Mouse (Mus musculus): ENCODE results near the gene Rimkla. TPM values are rescaled to one million over a fixed set of nuclear protein-coding genes. Genes with fewer than 3 reads are reported as not detected.
A peak's percentile ranks its signal among the peaks of the same experiment; 100 is the strongest.

The Rimkla gene
- polyA plus RNA-seq, 1 experiment from 2014 or later = 8.5 TPM

- 71% methylated on average over 3 of the region's 3 CpGs for WGBS
- ATAC-seq (ENCODE audit: low FRiP score) = no peak
- no peak overlapping the region for H3K4me2 ChIP-seq
Observed at GRCm38 (mm10) chr4:119512731-119513141, 20.3 kb upstream of the Rimkla start.

GRCm38 (mm10) chr4:119511591-119511990, 19.2 kb upstream of the Rimkla start:
- H3K9ac ChIP-seq = no peak overlapping the region
- H3K27ac ChIP-seq = no peak overlapping the region
- H3K4me3 ChIP-seq (replicated peaks) = no peak overlapping the region
- H3K36me3 ChIP-seq (replicated peaks) = no peaks in the 10 kb centered on the region
- H3K4me2 ChIP-seq = no peak overlapping the region
- 69% methylated on average over 2 of the region's 2 CpGs for WGBS
- ATAC-seq (ENCODE audit: low FRiP score) = no peak
- no peaks in the 10 kb centered on the region for H3K4me1 ChIP-seq
- H3K27me3 ChIP-seq = no peaks in the 10 kb centered on the region
- H3K9me3 ChIP-seq = no peaks in the 10 kb centered on the region

More at GRCm38 (mm10) chr4:119512731-119513141, 20.3 kb upstream of the Rimkla start:
- H3K27ac ChIP-seq = no peak overlapping the region
- no peak overlapping the region for H3K9ac ChIP-seq
- H3K27me3 ChIP-seq = no peaks in the 10 kb centered on the region
- no peaks in the 10 kb centered on the region for H3K4me1 ChIP-seq
- no peaks in the 10 kb centered on the region for H3K9me3 ChIP-seq
- no peaks in the 10 kb centered on the region for H3K36me3 ChIP-seq (replicated peaks)
- no peak overlapping the region for H3K4me3 ChIP-seq (replicated peaks)

DNA sequence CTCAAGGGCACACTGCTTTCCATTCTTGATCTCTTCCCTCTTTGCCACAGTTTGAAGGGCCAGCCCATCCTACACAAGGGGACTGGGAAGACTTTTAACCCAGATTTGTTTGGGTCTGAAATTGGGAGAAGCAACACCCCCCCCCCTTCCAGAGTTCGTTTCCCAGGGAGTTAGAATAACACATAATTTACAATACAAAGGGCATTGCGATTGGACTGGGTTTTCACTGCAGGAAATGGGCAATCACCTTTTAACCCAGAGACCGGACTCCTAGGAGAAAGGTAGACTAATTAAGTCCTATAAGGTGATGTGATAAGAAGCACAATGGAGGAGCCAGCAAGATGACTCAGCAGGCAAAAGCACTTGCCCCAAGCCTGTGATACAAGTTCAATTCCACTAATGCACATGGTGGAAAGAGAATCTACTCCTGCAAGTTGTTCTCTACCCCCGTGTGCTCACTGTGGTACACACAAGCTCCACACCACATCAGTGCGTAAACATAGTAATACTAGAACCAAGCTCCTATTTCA, 6.0 kb upstream of the Rimkla start:
- WGBS = 60% methylated on average over 5 of the region's 5 CpGs

DNA sequence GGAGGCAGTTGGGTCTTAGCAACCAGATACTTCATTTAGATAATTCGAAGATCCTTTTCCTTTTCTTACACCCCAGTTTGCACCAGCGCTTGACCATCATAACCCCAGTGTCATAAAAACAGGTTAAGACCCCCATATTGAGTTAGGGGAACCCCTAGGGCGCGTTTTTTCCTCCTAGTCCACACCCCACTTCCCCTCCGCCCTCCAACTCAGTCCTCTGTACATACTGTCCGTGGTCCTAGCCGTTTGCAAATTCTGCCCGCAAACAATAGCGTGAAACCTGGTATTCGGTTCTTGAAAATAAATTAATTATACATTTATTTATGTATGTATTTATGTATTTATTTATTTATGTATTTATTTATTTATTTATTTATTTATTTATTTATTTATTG, 502 bp upstream of the Rimkla start:
- 37% methylated on average over 10 of the region's 10 CpGs for WGBS
- H3K4me3 ChIP-seq (replicated peaks) = peak overlapping the region; percentile 65
- peak overlapping the region; percentile 87 for H3K4me2 ChIP-seq
- peak overlapping the region; percentile 71 for H3K9ac ChIP-seq
- H3K9me3 ChIP-seq = no peaks in the 10 kb centered on the region; the same call in 1 of the 2 replicates
- H3K4me1 ChIP-seq = peaks cover 6% of the 10 kb centered on the region
- ATAC-seq (ENCODE audit: low FRiP score) = peak; percentile 51
- no peak overlapping the region for H3K27ac ChIP-seq
- H3K27me3 ChIP-seq = peaks cover 20% of the 10 kb centered on the region
- no peaks in the 10 kb centered on the region for H3K36me3 ChIP-seq (replicated peaks)

More for the DNA sequence above, 6.0 kb upstream of the Rimkla start:
- H3K4me3 ChIP-seq (replicated peaks) = no peak overlapping the region
- no peak overlapping the region for H3K4me2 ChIP-seq
- H3K9me3 ChIP-seq = no peaks in the 10 kb centered on the region
- H3K27ac ChIP-seq = no peak overlapping the region
- ATAC-seq (ENCODE audit: low FRiP score) = no peak
- peaks cover 9% of the 10 kb centered on the region for H3K27me3 ChIP-seq
- no peaks in the 10 kb centered on the region for H3K4me1 ChIP-seq
- H3K36me3 ChIP-seq (replicated peaks) = no peaks in the 10 kb centered on the region
- no peak overlapping the region for H3K9ac ChIP-seq

- no peak overlapping the region for H3K4me2 ChIP-seq
- no peak for ATAC-seq (ENCODE audit: low FRiP score)
Observed at GRCm38 (mm10) chr4:119490806-119491205, 1.6 kb downstream of the Rimkla start.

GRCm38 (mm10) chr4:119489666-119490065, 2.8 kb downstream of the Rimkla start:
- Histone ChIP-seq H3K27me3 (peaks cover 19% of the 10 kb centered on the region), H3K9me3 (no peaks in the 10 kb centered on the region; the same call in 1 of the 2 replicates), H3K4me3 (replicated peaks) (no peak overlapping the region), H3K4me2 (no peak overlapping the region), H3K9ac (no peak overlapping the region), H3K4me1 (peaks cover 6% of the 10 kb centered on the region), H3K27ac (no peak overlapping the region), H3K36me3 (replicated peaks) (no peaks in the 10 kb centered on the region)
- ATAC-seq (ENCODE audit: low FRiP score) = no peak
- WGBS = 89% methylated on average over 10 of the region's 10 CpGs

More at GRCm38 (mm10) chr4:119490806-119491205, 1.6 kb downstream of the Rimkla start:
- H3K4me3 ChIP-seq (replicated peaks) = no peak overlapping the region
- no peak overlapping the region for H3K9ac ChIP-seq
- H3K36me3 ChIP-seq (replicated peaks) = no peaks in the 10 kb centered on the region
- no peak overlapping the region for H3K27ac ChIP-seq
- H3K4me1 ChIP-seq = peaks cover 6% of the 10 kb centered on the region
- no peaks in the 10 kb centered on the region; the same call in 1 of the 2 replicates for H3K9me3 ChIP-seq
- peaks cover 20% of the 10 kb centered on the region for H3K27me3 ChIP-seq
- 74% methylated on average over 3 of the region's 3 CpGs for WGBS

DNA sequence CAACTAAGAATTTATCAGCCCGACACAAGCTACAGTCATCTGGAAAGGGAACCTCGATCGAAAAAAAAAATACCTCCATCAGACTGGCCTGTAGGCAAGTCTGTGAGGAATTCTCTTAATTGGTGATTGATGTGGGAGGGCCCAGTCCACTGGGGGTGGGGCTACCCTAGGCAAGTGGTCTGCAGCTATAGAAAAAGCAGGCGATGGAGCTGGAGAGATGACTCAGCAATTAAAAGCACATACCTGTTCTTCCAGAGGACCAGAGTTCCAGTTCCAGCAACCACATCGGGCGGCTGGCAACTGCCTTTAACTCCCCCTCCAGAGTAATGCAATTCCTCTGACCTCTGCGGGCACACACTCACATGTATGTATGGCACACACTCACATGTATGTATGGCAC, 7.5 kb downstream of the Rimkla start:
- Histone ChIP-seq H3K9ac (no peak overlapping the region), H3K27ac (no peak overlapping the region), H3K9me3 (no peaks in the 10 kb centered on the region), H3K27me3 (no peaks in the 10 kb centered on the region; the same call in 1 of the 2 replicates), H3K36me3 (replicated peaks) (no peaks in the 10 kb centered on the region), H3K4me1 (no peaks in the 10 kb centered on the region), H3K4me3 (replicated peaks) (no peak overlapping the region), H3K4me2 (no peak overlapping the region)
- no peak for ATAC-seq (ENCODE audit: low FRiP score)
- WGBS = 80% methylated on average over 7 of the region's 7 CpGs

DNA sequence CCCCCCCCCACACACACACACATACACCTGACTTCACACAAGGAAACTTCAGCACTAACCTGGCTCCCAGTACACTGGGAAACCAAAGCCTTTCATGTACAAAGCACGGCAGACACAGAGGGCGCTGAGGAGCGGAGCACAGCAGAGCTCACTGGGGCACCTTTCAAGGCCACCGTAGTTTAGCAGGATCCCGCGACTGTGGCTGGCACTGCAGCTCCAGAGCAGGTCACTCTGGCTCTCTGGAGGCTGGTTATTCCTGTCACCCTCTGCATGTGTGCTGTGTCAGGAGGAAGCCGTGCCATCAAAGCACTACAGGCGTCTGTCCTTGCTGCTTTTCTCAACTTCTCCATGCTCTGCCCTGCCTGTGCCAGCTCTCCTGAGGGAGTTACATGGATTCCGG, 9.4 kb downstream of the Rimkla start:
- WGBS = 51% methylated on average over 9 of the region's 9 CpGs
- ATAC-seq (ENCODE audit: low FRiP score) = no peak

GRCm38 (mm10) chr4:119473150-119473549, 19.3 kb downstream of the Rimkla start:
- H3K36me3 ChIP-seq (replicated peaks) = no peaks in the 10 kb centered on the region
- H3K9ac ChIP-seq = no peak overlapping the region
- no peak overlapping the region for H3K4me2 ChIP-seq
- H3K4me1 ChIP-seq = no peaks in the 10 kb centered on the region
- H3K27me3 ChIP-seq = no peaks in the 10 kb centered on the region
- no peak for ATAC-seq (ENCODE audit: low FRiP score)
- H3K9me3 ChIP-seq = no peaks in the 10 kb centered on the region
- no peak overlapping the region for H3K4me3 ChIP-seq (replicated peaks)
- 68% methylated on average over 5 of the region's 5 CpGs for WGBS
- no peak overlapping the region for H3K27ac ChIP-seq

More for the DNA sequence above, 9.4 kb downstream of the Rimkla start:
- H3K27ac ChIP-seq = no peak overlapping the region
- no peaks in the 10 kb centered on the region for H3K4me1 ChIP-seq
- H3K9ac ChIP-seq = no peak overlapping the region
- H3K4me3 ChIP-seq (replicated peaks) = no peak overlapping the region
- no peaks in the 10 kb centered on the region for H3K9me3 ChIP-seq
- H3K36me3 ChIP-seq (replicated peaks) = no peaks in the 10 kb centered on the region
- H3K27me3 ChIP-seq = no peaks in the 10 kb centered on the region; the same call in 1 of the 2 replicates
- no peak overlapping the region for H3K4me2 ChIP-seq

- no peaks in the 10 kb centered on the region for H3K4me1 ChIP-seq
- H3K4me2 ChIP-seq = no peak overlapping the region
- H3K9ac ChIP-seq = no peak overlapping the region
- no peak for ATAC-seq (ENCODE audit: low FRiP score)
- no peaks in the 10 kb centered on the region for H3K27me3 ChIP-seq
- WGBS = 93% methylated on average over 9 of the region's 9 CpGs
- no peak overlapping the region for H3K27ac ChIP-seq
- no peaks in the 10 kb centered on the region for H3K9me3 ChIP-seq
- H3K4me3 ChIP-seq (replicated peaks) = no peak overlapping the region
- H3K36me3 ChIP-seq (replicated peaks) = no peaks in the 10 kb centered on the region
Observed at GRCm38 (mm10) chr4:119472545-119472944, 19.9 kb downstream of the Rimkla start.

GRCm38 (mm10) chr4:119467720-119468380, 24.6 kb downstream of the Rimkla start:
- no peak overlapping the region for H3K4me2 ChIP-seq
- H3K9me3 ChIP-seq = no peaks in the 10 kb centered on the region
- peaks cover 9% of the 10 kb centered on the region; the same call in 1 of the 2 replicates for H3K4me1 ChIP-seq
- H3K27ac ChIP-seq = no peak overlapping the region
- WGBS = 90% methylated on average over 16 of the region's 16 CpGs
- no peaks in the 10 kb centered on the region for H3K36me3 ChIP-seq (replicated peaks)
- H3K27me3 ChIP-seq = no peaks in the 10 kb centered on the region
- no peak overlapping the region for H3K4me3 ChIP-seq (replicated peaks)
- no peak overlapping the region for H3K9ac ChIP-seq
- no peak for ATAC-seq (ENCODE audit: low FRiP score)

GRCm38 (mm10) chr4:119465841-119466240, 26.6 kb downstream of the Rimkla start:
- Histone ChIP-seq H3K4me1 (peaks cover 24% of the 10 kb centered on the region), H3K27me3 (no peaks in the 10 kb centered on the region), H3K9ac (no peak overlapping the region), H3K4me3 (replicated peaks) (no peak overlapping the region), H3K9me3 (no peaks in the 10 kb centered on the region), H3K4me2 (no peak overlapping the region), H3K36me3 (replicated peaks) (no peaks in the 10 kb centered on the region), H3K27ac (no peak overlapping the region)
- 92% methylated on average over 5 of the region's 5 CpGs for WGBS
- no peak for ATAC-seq (ENCODE audit: low FRiP score)
